Mouse (Mus musculus) left cerebral cortex, postnatal 14 days (tissue): Measurements from ENCODE around the gene Nmral1. TPM values are rescaled to one million over a fixed set of nuclear protein-coding genes. Genes with fewer than 3 reads are reported as not detected.
A peak's percentile ranks its signal among the peaks of the same experiment; 100 is the strongest.
"Not testable (repeated sequence)": the region's sequence is repeated elsewhere in the genome, so short reads cannot be mapped to it uniquely, and the experiment has no call there.

ENCODE experiments used
- DNase-seq, 2 experiments: peaks; one replicate each; pipeline ENCODE4 v3.0.0; 2021 to 2022; ENCODE audit warnings: low spot score in 2 of 2, mixed read lengths in 1 of 2
- intact Hi-C: fragments of 180-260 bp; cut with DNase I; formaldehyde crosslinking; loops from one replicate; pipeline ENCODE4 v1.15.1; 2025
- total RNA-seq, 2 experiments: library from RNA; stranded (reverse); gene quantifications; 2 replicates each; pipeline ENCODE4 v1.2.3; 2021

Nmral1 gene
- total RNA-seq, 2 experiments from 2014 or later, result 8.3 to 10.0 TPM

GRCm38 (mm10) chr16:4722915-4723209, 3.7 kb upstream of the Nmral1 start:
- DNase-seq, result no peak
- intact Hi-C loops, result no loop called here

- intact Hi-C loops, result no loop called here
- DNase-seq, result peak in 1 of 2 experiments; percentile 33
Measured at GRCm38 (mm10) chr16:4722128-4722914, 3.2 kb upstream of the Nmral1 start.

- intact Hi-C loops, result no loop called here
- DNase-seq, result no peak
Measured at GRCm38 (mm10) chr16:4717866-4718265, 1.3 kb downstream of the Nmral1 start.

- intact Hi-C loops, result no loop called here
- no peak for DNase-seq
Measured at GRCm38 (mm10) chr16:4713861-4714710, 5.1 kb downstream of the Nmral1 start.

- DNase-seq, result no peak
- intact Hi-C loops, result no loop called here
Measured at GRCm38 (mm10) chr16:4711173-4711572, 8.0 kb downstream of the Nmral1 start.

GRCm38 (mm10) chr16:4705541-4705940, 13.6 kb downstream of the Nmral1 start:
- no peak for DNase-seq
- intact Hi-C loops, result no loop called here

GRCm38 (mm10) chr16:4702646-4703045, 16.5 kb downstream of the Nmral1 start:
- DNase-seq, result no peak
- intact Hi-C loops, result no loop called here

GRCm38 (mm10) chr16:4701211-4701610, 17.9 kb downstream of the Nmral1 start:
- intact Hi-C loops, result no loop called here
- no peak for DNase-seq

- DNase-seq, intact Hi-C loops: not testable (repeated sequence)
Measured at GRCm38 (mm10) chr16:4689371-4689770, 29.8 kb downstream of the Nmral1 start.

- intact Hi-C loops, result no loop called here
- no peak for DNase-seq
Measured at GRCm38 (mm10) chr16:4684457-4684791, 34.7 kb downstream of the Nmral1 start.

GRCm38 (mm10) chr16:4683581-4684456, 35.3 kb downstream of the Nmral1 start:
- DNase-seq, result peak; percentile 95 to 97
- intact Hi-C loops, result no loop called here

GRCm38 (mm10) chr16:4683193-4683580, 36.0 kb downstream of the Nmral1 start:
- DNase-seq, result no peak
- intact Hi-C loops, result no loop called here

- intact Hi-C loops, result no loop called here
Measured at GRCm38 (mm10) chr16:4682628-4683179, 36.5 kb downstream of the Nmral1 start.

GRCm38 (mm10) chr16:4680922-4681455, 38.2 kb downstream of the Nmral1 start:
- DNase-seq, intact Hi-C loops: not testable (repeated sequence)

More at GRCm38 (mm10) chr16:4682628-4683179, 36.5 kb downstream of the Nmral1 start:
- DNase-seq, result no peak

GRCm38 (mm10) chr16:4679121-4680018, 39.8 kb downstream of the Nmral1 start, which contains the start of gene Coro7:
TSS of gene Coro7 (minus strand) at chr16:4679777.
- intact Hi-C loops, result no loop called here
- DNase-seq, result peak; percentile 88 to 89

- intact Hi-C loops, result no loop called here
Measured at GRCm38 (mm10) chr16:4678080-4678479, 41.1 kb downstream of the Nmral1 start.

GRCm38 (mm10) chr16:4676836-4677235, 42.3 kb downstream of the Nmral1 start:
- no peak for DNase-seq
- intact Hi-C loops, result no loop called here

More at GRCm38 (mm10) chr16:4678080-4678479, 41.1 kb downstream of the Nmral1 start:
- no peak for DNase-seq

GRCm38 (mm10) chr16:4674091-4674490, 45.1 kb downstream of the Nmral1 start:
- intact Hi-C loops, result no loop called here
- no peak for DNase-seq
